Mouse (Mus musculus): ENCODE data around the gene Yif1b. TPM values are rescaled to one million over a fixed set of nuclear protein-coding genes. Genes with fewer than 3 reads are reported as not detected.

Yif1b gene
- polyA plus RNA-seq, 1 experiment from 2014 or later: 83.7 TPM

DNA sequence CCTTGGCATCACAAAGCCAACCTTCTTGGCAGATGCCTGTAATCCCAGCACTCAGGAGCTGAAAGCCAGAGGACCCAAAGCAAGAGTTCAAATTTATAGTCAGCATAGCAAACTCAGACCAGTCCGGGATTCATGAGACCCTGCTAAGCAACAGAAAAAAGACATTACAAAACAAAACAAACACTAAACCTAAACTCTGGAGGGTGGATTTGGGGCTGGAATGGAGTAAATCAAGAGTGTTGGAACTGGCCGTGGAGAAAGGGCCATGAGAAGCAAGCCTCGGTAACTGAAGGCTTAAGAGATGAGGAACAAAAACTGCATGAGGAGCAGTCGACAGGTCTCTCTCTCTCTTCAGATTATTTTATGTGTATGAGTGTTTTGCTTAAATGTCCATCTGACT lies 45.7 kb downstream of the Yif1b start:
- no peak for ATAC-seq
- Histone ChIP-seq H3K27ac (ENCODE audit: low read length) (no peak overlapping the region), H3K27me3 (replicated peaks; ENCODE audit: control insufficient read depth, insufficient read depth, low read length) (no peaks in the 10 kb centered on the region), H3K36me3 (ENCODE audit: control insufficient read depth, insufficient read depth, low read length) (no peaks in the 10 kb centered on the region), H3K9ac (ENCODE audit: low read depth, low read length) (no peak overlapping the region), H3K9me3 (ENCODE audit: control insufficient read depth, low read length) (no peaks in the 10 kb centered on the region), H3K4me2 (ENCODE audit: low read depth, low read length) (no peak overlapping the region), H3K4me1 (ENCODE audit: control insufficient read depth, insufficient read depth, low read length) (peaks cover 23% of the 10 kb centered on the region), H3K4me3 (ENCODE audit: low read length) (no peak overlapping the region)
- 77% methylated on average over 4 of the region's 4 CpGs for WGBS

DNA sequence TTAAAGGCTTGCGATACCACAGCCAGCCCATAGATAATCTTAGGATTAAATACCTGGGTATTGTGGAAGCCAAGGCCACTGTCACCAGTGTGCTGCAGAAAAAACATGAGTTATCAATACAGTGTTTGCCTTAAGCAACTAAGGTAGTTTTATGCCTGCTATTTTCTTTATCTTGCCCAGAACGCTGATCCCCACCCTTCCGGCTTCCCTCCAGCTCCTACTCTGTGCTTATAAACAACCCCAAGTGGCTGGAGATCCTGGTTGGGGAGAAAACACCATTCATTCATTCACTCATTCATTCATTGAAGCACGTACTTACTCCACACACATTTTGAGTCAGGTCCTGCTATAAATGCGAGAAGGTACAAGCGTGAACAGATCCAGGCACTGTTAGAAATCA lies 46.4 kb downstream of the Yif1b start:
- H3K4me3 ChIP-seq (ENCODE audit: low read length): no peak overlapping the region
- no peak for ATAC-seq
- no peak overlapping the region for H3K4me2 ChIP-seq (ENCODE audit: low read depth, low read length)
- 84% methylated on average over 6 of the region's 6 CpGs for WGBS
- H3K27me3 ChIP-seq (replicated peaks; ENCODE audit: control insufficient read depth, insufficient read depth, low read length): no peaks in the 10 kb centered on the region
- no peak overlapping the region for H3K9ac ChIP-seq (ENCODE audit: low read depth, low read length)
- no peak overlapping the region for H3K27ac ChIP-seq (ENCODE audit: low read length)
- H3K36me3 ChIP-seq (ENCODE audit: control insufficient read depth, insufficient read depth, low read length): no peaks in the 10 kb centered on the region
- peaks cover 20% of the 10 kb centered on the region for H3K4me1 ChIP-seq (ENCODE audit: control insufficient read depth, insufficient read depth, low read length)
- H3K9me3 ChIP-seq (ENCODE audit: control insufficient read depth, low read length): no peaks in the 10 kb centered on the region

DNA sequence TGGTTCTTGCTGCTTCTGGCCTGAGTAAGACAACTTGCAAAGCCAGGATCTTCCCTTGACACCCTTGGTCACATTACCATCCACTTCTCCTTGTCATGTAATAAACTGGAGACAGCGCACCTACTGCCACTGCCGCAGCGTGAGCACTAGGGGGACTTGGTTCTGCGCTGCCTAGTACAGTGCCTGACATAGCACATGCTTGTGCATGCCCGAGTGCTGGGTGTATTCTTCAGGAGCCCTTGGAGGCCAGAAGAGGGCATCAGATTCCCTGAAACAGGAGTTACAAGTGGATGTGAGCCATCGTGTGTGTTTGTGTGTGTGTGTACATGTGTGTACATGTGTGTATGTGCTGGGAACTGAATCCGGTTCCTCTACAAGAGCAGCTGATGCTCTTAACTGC lies 49.4 kb downstream of the Yif1b start:
- H3K36me3 ChIP-seq (ENCODE audit: control insufficient read depth, insufficient read depth, low read length): no peaks in the 10 kb centered on the region
- H3K9ac ChIP-seq (ENCODE audit: low read depth, low read length): no peak overlapping the region
- H3K4me2 ChIP-seq (ENCODE audit: low read depth, low read length): no peak overlapping the region
- no peaks in the 10 kb centered on the region for H3K27me3 ChIP-seq (replicated peaks; ENCODE audit: control insufficient read depth, insufficient read depth, low read length)
- no peak overlapping the region for H3K4me3 ChIP-seq (ENCODE audit: low read length)
- H3K27ac ChIP-seq (ENCODE audit: low read length): no peak overlapping the region
- 85% methylated on average over 7 of the region's 7 CpGs for WGBS
- peak; percentile 14; the same call in 1 of the 2 replicates for ATAC-seq
- H3K9me3 ChIP-seq (ENCODE audit: control insufficient read depth, low read length): no peaks in the 10 kb centered on the region
- peaks cover 22% of the 10 kb centered on the region for H3K4me1 ChIP-seq (ENCODE audit: control insufficient read depth, insufficient read depth, low read length)

- H3K27me3 ChIP-seq (replicated peaks; ENCODE audit: control insufficient read depth, insufficient read depth, low read length): no peaks in the 10 kb centered on the region
- no peak overlapping the region for H3K9ac ChIP-seq (ENCODE audit: low read depth, low read length)
- H3K9me3 ChIP-seq (ENCODE audit: control insufficient read depth, low read length): no peaks in the 10 kb centered on the region
- ATAC-seq: peak; percentile 25
- H3K4me1 ChIP-seq (ENCODE audit: control insufficient read depth, insufficient read depth, low read length): peaks cover 25% of the 10 kb centered on the region
- H3K4me2 ChIP-seq (ENCODE audit: low read depth, low read length): no peak overlapping the region
- 70% methylated on average over 2 of the region's 2 CpGs for WGBS
- H3K4me3 ChIP-seq (ENCODE audit: low read length): no peak overlapping the region
- H3K27ac ChIP-seq (ENCODE audit: low read length): no peak overlapping the region
- no peaks in the 10 kb centered on the region for H3K36me3 ChIP-seq (ENCODE audit: control insufficient read depth, insufficient read depth, low read length)
Measured at GRCm38 (mm10) chr7:29288079-29288478, 50.0 kb downstream of the Yif1b start.

DNA sequence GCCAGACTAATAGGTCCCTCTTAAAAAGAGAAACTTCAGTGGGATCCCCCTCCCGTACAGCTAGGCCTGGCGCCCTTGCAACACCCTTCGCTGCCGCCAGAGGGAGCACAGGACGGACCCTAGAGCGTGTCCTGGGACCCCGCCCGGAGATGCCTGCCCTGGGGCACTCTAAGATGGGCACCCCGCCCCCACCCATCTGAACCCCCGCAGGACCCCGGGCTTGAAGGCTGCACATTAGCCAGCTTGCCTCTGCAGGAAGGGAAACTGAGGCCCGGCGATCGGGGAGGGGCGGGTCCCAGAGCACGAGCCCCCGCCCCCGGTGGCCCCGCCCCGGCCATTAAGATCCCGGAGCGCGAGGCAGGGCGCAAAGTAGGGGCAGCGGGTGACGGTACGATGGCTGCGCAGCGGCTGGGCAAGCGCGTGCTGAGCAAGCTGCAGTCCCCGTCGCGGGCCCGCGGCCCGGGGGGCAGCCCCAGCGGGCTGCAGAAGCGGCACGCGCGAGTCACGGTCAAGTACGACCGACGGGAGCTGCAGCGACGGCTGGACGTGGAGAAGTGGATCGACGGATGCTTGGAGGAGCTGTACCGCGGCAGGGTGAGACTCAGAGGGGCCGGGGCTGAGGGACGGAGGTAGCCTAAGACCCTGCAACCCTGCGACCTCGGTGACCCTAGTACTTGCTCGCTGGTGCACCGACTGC lies 51.0 kb downstream of the Yif1b start, which contains the start of gene Ppp1r14a:
Ppp1r14a (plus strand) TSS at position 367 of the 697 bp plus-strand sequence.
- Histone ChIP-seq H3K36me3 (ENCODE audit: control insufficient read depth, insufficient read depth, low read length) (no peaks in the 10 kb centered on the region), H3K9ac (ENCODE audit: low read depth, low read length) (peak within 1 kb of the TSS; percentile 81), H3K27me3 (replicated peaks; ENCODE audit: control insufficient read depth, insufficient read depth, low read length) (no peaks in the 10 kb centered on the region), H3K4me2 (ENCODE audit: low read depth, low read length) (peak within 1 kb of the TSS; percentile 80), H3K4me3 (ENCODE audit: low read length) (peak within 1 kb of the TSS; percentile 65), H3K27ac (ENCODE audit: low read length) (peak within 1 kb of the TSS; percentile 75), H3K9me3 (ENCODE audit: control insufficient read depth, low read length) (no peaks in the 10 kb centered on the region), H3K4me1 (ENCODE audit: control insufficient read depth, insufficient read depth, low read length) (peaks cover 32% of the 10 kb centered on the region)
- 2% methylated on average over 59 of the region's 59 CpGs for WGBS
- ATAC-seq: peak; percentile 39

GRCm38 (mm10) chr7:29289856-29290255 lies 51.7 kb downstream of the Yif1b start:
- peak overlapping the region; percentile 81 for H3K9ac ChIP-seq (ENCODE audit: low read depth, low read length)
- H3K27me3 ChIP-seq (replicated peaks; ENCODE audit: control insufficient read depth, insufficient read depth, low read length): no peaks in the 10 kb centered on the region
- no peaks in the 10 kb centered on the region for H3K36me3 ChIP-seq (ENCODE audit: control insufficient read depth, insufficient read depth, low read length)
- H3K4me3 ChIP-seq (ENCODE audit: low read length): peak overlapping the region; percentile 65
- peak overlapping the region; percentile 75 for H3K27ac ChIP-seq (ENCODE audit: low read length)
- no peak for ATAC-seq
- no peaks in the 10 kb centered on the region for H3K9me3 ChIP-seq (ENCODE audit: control insufficient read depth, low read length)
- H3K4me2 ChIP-seq (ENCODE audit: low read depth, low read length): peak overlapping the region; percentile 80
- 60% methylated on average over 6 of the region's 6 CpGs for WGBS
- H3K4me1 ChIP-seq (ENCODE audit: control insufficient read depth, insufficient read depth, low read length): peaks cover 32% of the 10 kb centered on the region

DNA sequence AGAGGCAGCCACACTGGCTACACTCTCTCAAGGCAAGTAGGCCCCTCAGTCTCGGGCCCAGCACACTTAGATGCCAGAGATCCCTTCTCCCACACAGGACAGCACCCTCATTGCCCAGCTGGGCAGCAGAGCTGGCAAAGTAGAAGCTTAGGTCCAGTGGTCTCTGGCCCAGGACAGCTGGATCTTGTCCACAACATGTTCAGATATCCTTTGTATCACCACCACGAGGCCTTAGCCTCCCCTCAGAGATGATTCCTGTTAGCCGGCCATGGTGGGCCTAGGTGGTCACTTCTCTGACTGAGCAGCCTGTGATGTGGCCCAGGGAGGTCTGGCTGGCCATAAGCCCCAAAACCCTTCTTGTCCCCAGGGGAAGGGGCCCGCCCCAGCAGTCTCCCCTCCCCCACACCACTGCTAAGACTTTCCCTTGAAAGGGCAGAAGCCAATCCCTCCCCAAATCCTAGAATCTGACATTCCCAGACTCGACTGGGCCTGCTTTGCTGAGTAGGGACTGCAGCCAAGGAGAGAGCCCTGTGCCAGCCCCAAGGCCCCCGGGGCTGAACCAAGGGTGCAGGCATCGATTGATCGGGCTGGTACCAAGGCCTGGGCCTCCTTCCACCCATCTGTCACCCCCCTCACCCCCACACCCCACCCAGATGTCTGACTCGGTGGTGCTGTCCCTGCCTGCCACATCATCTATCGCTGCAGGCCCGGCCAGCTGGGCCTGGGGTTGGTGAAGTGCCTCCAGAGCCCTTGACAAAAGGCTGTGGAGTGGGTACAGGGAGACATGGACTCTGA lies 52.8 kb downstream of the Yif1b start:
- peaks cover 32% of the 10 kb centered on the region for H3K4me1 ChIP-seq (ENCODE audit: control insufficient read depth, insufficient read depth, low read length)
- H3K4me3 ChIP-seq (ENCODE audit: low read length): peak overlapping the region; percentile 65
- H3K27ac ChIP-seq (ENCODE audit: low read length): peak overlapping the region; percentile 75
- no peak for ATAC-seq
- no peaks in the 10 kb centered on the region for H3K27me3 ChIP-seq (replicated peaks; ENCODE audit: control insufficient read depth, insufficient read depth, low read length)
- H3K4me2 ChIP-seq (ENCODE audit: low read depth, low read length): peak overlapping the region; percentile 80
- peak overlapping the region; percentile 45; the same call in 1 of the 2 replicates for H3K9ac ChIP-seq (ENCODE audit: low read depth, low read length)
- no peaks in the 10 kb centered on the region for H3K36me3 ChIP-seq (ENCODE audit: control insufficient read depth, insufficient read depth, low read length)
- WGBS: 39% methylated on average over 11 of the region's 11 CpGs
- no peaks in the 10 kb centered on the region for H3K9me3 ChIP-seq (ENCODE audit: control insufficient read depth, low read length)

DNA sequence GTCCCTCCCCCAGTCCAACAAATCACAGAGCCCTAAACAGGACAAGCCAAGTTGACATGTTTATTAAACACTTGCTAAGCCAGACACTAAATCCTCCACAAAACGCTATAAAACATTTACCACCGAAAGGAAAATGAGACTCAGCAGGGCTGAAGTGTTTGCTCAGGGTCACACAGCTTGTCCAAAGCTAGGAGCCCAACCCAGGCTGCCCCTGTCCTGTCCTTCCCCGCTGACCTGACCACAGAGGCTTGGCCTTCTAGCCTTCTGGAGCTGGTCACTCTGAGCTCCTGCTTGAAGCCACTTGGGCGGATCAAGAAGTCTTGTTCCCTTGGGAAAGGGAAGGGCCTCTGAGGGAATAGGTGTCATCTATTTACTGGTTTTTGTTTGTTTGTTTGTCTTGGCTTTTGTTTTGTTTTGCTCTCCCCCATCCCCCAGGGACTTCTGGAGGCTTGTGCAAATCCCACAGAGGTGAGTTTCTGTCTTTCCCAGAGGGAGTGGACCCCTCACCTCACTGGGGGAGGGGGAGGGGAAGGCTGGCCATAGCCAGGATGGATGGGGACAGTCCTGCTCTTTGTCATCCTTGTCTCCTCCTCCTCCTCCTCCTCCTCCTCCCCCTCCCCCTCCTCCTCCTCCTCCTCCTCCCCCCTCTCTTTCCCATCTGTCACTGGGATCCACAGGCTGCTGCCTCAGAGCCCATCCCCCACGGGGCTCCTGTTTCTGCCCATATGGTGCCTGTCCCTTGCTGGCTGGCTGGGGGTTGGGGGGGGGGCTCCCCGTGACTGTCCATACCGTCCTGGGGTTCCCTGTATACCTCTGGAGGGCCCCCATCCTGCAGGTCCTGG lies 53.7 kb downstream of the Yif1b start:
- Histone ChIP-seq H3K4me2 (ENCODE audit: low read depth, low read length) (peak overlapping the region; percentile 80), H3K36me3 (ENCODE audit: control insufficient read depth, insufficient read depth, low read length) (no peaks in the 10 kb centered on the region), H3K27me3 (replicated peaks; ENCODE audit: control insufficient read depth, insufficient read depth, low read length) (no peaks in the 10 kb centered on the region), H3K27ac (ENCODE audit: low read length) (peak overlapping the region; percentile 75), H3K9ac (ENCODE audit: low read depth, low read length) (peak overlapping the region; percentile 49), H3K4me3 (ENCODE audit: low read length) (peak overlapping the region; percentile 65), H3K4me1 (ENCODE audit: control insufficient read depth, insufficient read depth, low read length) (peaks cover 32% of the 10 kb centered on the region), H3K9me3 (ENCODE audit: control insufficient read depth, low read length) (no peaks in the 10 kb centered on the region)
- 24% methylated on average over 7 of the region's 7 CpGs for WGBS
- ATAC-seq: no peak
